Mouse (Mus musculus) neutrophil, adult 83 days (primary cell): Measurements from ENCODE around the gene Pias3. TPM values are rescaled to one million over a fixed set of nuclear protein-coding genes. Genes with fewer than 3 reads are reported as not detected.

Experiments
- total RNA-seq, 2 experiments: library from RNA; stranded (reverse); gene quantifications; one replicate each; pipeline ENCODE4 v1.2.4; 2023

Pias3 gene
- total RNA-seq, result 10 to 100 TPM; 38.3 to 43.9 TPM

GRCm38 (mm10) chr3:96696198-96696765, at the start of gene Pias3:
Gene Pias3, plus strand, starts transcription at chr3:96696384.

GRCm38 (mm10) chr3:96669727-96670468, 26.3 kb upstream of the Pias3 start, which contains the start of gene Ankrd35:
Gene Ankrd35, plus strand, starts transcription at chr3:96670131.

GRCm38 (mm10) chr3:96707903-96708683, 11.9 kb downstream of the Pias3 start, which contains the start of gene Nudt17:
Gene Nudt17, minus strand, starts transcription at chr3:96708562.

GRCm38 (mm10) chr3:96727343-96727827, 31.2 kb downstream of the Pias3 start, which contains the start of the genes Polr3c and Rnf115:
Gene Polr3c, minus strand, starts transcription at chr3:96727628.
Gene Rnf115, plus strand, starts transcription at chr3:96727664.

Other genes starting within 250 kb of the Pias3 start
- gene BC107364, start 244.1 kb upstream of the Pias3 start, total RNA-seq, result not detected
- gene Hfe2, start 171.2 kb upstream of the Pias3 start, total RNA-seq, result not detected
- gene Txnip, start 138.4 kb upstream of the Pias3 start, total RNA-seq, result 100 to 1,000 TPM; 373 to 405 TPM
- not detected for gene Gm16253, start 119.4 kb upstream of the Pias3 start, total RNA-seq
- gene Polr3gl, start 102.2 kb upstream of the Pias3 start, total RNA-seq, result 10 to 100 TPM; 14.2 to 18.0 TPM
- not detected for gene Ankrd34a, start 99.7 kb upstream of the Pias3 start, total RNA-seq
- under 1 TPM; 0.68 to 0.73 TPM for gene Lix1l, start 95.2 kb upstream of the Pias3 start, total RNA-seq
- 10 to 100 TPM; 49.4 to 49.5 TPM for gene Rbm8a, start 66.5 kb upstream of the Pias3 start, total RNA-seq
- gene Pex11b, start 61.0 kb upstream of the Pias3 start, total RNA-seq, result 10 to 100 TPM; 12.7 to 14.2 TPM
- gene Gm42957, start 60.9 kb upstream of the Pias3 start, total RNA-seq, result not detected
- 1 to 10 TPM in 1 of 2 experiments, under 1 TPM in 1; 0.79 to 1.4 TPM for gene Itga10, start 50.8 kb upstream of the Pias3 start, total RNA-seq
- gene Ankrd35, start 26.3 kb upstream of the Pias3 start, total RNA-seq, result not detected
- 1 to 10 TPM; 1.1 TPM for gene Nudt17, start 12.2 kb downstream of the Pias3 start, total RNA-seq
- 10 to 100 TPM; 38.8 to 41.8 TPM for gene Polr3c, start 31.2 kb downstream of the Pias3 start, total RNA-seq
- gene Rnf115, start 31.3 kb downstream of the Pias3 start, total RNA-seq, result 10 to 100 TPM; 62.1 to 65.0 TPM
- gene Pdzk1, start 132.9 kb downstream of the Pias3 start, total RNA-seq, result not detected
- not detected for gene Cd160, start 133.0 kb downstream of the Pias3 start, total RNA-seq
- under 1 TPM; 0.13 to 0.93 TPM for gene Gja5, start 208.3 kb downstream of the Pias3 start, total RNA-seq
- 10 to 100 TPM; 10.8 TPM for gene Gpr89, start 209.0 kb downstream of the Pias3 start, total RNA-seq
- not detected for gene Gja8, start 229.6 kb downstream of the Pias3 start, total RNA-seq